Comparison of ENCODE assay signal across 13 mouse cellular contexts in genomic region chr11:79652921-79653575, GRCm38 (mm10).
DNase-seq lines count a peak whose midpoint lies in the region; ATAC-seq and TF ChIP-seq lines count a peak whose summit lies in the region.
"Had no signal": no experiment of that assay in that cellular context is flagged by ENCODE, and none has a peak within 500 bp of the region (broad histone marks: within the 10 kb centered on the region; RNA-seq: fewer than 3 reads in every experiment).

No protein-coding gene starts in this region.

- peaks cover 23% of the 10 kb centered on the region for H3K27me3 ChIP-seq in E14TG2a.4 (ENCODE audit: insufficient read depth, low read length)
- no peaks in the 10 kb centered on the region for H3K27me3 ChIP-seq in intestine, embryonic 16.5 days (replicated peaks; ENCODE audit: control insufficient read depth, insufficient read depth, low read length)
- H3K27me3 ChIP-seq in stomach, embryonic 15.5 days (replicated peaks) = no peaks in the 10 kb centered on the region
- H3K27me3 ChIP-seq in forebrain, embryonic 14.5 days (replicated peaks; ENCODE audit: control insufficient read depth, insufficient read depth, low read length) = no peaks in the 10 kb centered on the region
- H3K27me3 ChIP-seq: Patski had no signal

- no peak overlapping the region for H3K9ac ChIP-seq in intestine, embryonic 16.5 days (ENCODE audit: low read depth, low read length)
- H3K9ac ChIP-seq in stomach, embryonic 15.5 days = no peak overlapping the region
- H3K9ac ChIP-seq in forebrain, embryonic 14.5 days (ENCODE audit: low read length) = no peak overlapping the region

- peak; percentile 53 for ATAC-seq in intestine, embryonic 16.5 days
- ATAC-seq in stomach, embryonic 15.5 days (ENCODE audit: insufficient read depth, low FRiP score, low read depth) = peak; percentile 14; the same call in 1 of the 2 replicates
- ATAC-seq in forebrain, embryonic 14.5 days = no peak
- ATAC-seq: Patski had no signal

- no peak overlapping the region for H3K27ac ChIP-seq in intestine, embryonic 16.5 days (ENCODE audit: low read length)
- H3K27ac ChIP-seq in stomach, embryonic 15.5 days = peak overlapping the region; percentile 38; the same call in 1 of the 2 replicates
- no peak overlapping the region for H3K27ac ChIP-seq in forebrain, embryonic 14.5 days (ENCODE audit: low read depth, low read length)

- H3K4me3 ChIP-seq in E14TG2a.4 (replicated peaks; ENCODE audit: low read length) = peak overlapping the region; percentile 52
- H3K4me3 ChIP-seq in intestine, embryonic 16.5 days (ENCODE audit: low read length) = no peak overlapping the region
- H3K4me3 ChIP-seq in stomach, embryonic 15.5 days (replicated peaks) = no peak overlapping the region
- H3K4me3 ChIP-seq in forebrain, embryonic 14.5 days (ENCODE audit: low read depth, low read length) = no peak overlapping the region
- H3K4me3 ChIP-seq: forebrain, embryonic 10.5 days had no signal

- DNase-seq in CD4-positive, CD25-positive, alpha-beta regulatory T cell, adult 2 months (ENCODE audit: low read depth, low spot score) = peak; percentile 53
- DNase-seq in forebrain, embryonic 14.5 days (ENCODE audit: low spot score) = no peak
- DNase-seq in frontal cortex, postnatal 25 days (ENCODE audit: low spot score in 2 of 2) = no peak
- no peak for DNase-seq in c-Kit-positive CD71-positive TER-119-positive erythroid progenitor cells, embryonic 14.5 days (ENCODE audit: low spot score)
- DNase-seq: cerebellum, postnatal 36 days; heart, adult 11 months; layer of hippocampus, postnatal 36 days; lung, adult 18-20 months had no signal

- H3K36me3 ChIP-seq in E14TG2a.4 (ENCODE audit: insufficient read depth, low read length) = no peaks in the 10 kb centered on the region
- no peaks in the 10 kb centered on the region for H3K36me3 ChIP-seq in intestine, embryonic 16.5 days (ENCODE audit: control insufficient read depth, insufficient read depth, low read length)
- no peaks in the 10 kb centered on the region for H3K36me3 ChIP-seq in stomach, embryonic 15.5 days
- no peaks in the 10 kb centered on the region for H3K36me3 ChIP-seq in forebrain, embryonic 14.5 days (ENCODE audit: control insufficient read depth, insufficient read depth, low read length)

- H3K4me2 ChIP-seq in intestine, embryonic 16.5 days (ENCODE audit: low read depth, low read length) = no peak overlapping the region
- no peak overlapping the region for H3K4me2 ChIP-seq in stomach, embryonic 15.5 days
- H3K4me2 ChIP-seq in forebrain, embryonic 14.5 days (ENCODE audit: low read length) = no peak overlapping the region

- peaks cover 94% of the 10 kb centered on the region for H3K4me1 ChIP-seq in E14TG2a.4 (replicated peaks; ENCODE audit: low read depth, low read length)
- peaks cover 5% of the 10 kb centered on the region for H3K4me1 ChIP-seq in intestine, embryonic 16.5 days (ENCODE audit: control insufficient read depth, insufficient read depth, low read length)
- peaks cover 9% of the 10 kb centered on the region; the same call in 1 of the 2 replicates for H3K4me1 ChIP-seq in stomach, embryonic 15.5 days
- no peaks in the 10 kb centered on the region for H3K4me1 ChIP-seq in forebrain, embryonic 14.5 days (ENCODE audit: control insufficient read depth, insufficient read depth, low read length)

- WGBS in intestine, embryonic 16.5 days = 64% methylated on average over 20 of the region's 20 CpGs
- 69% methylated on average over 20 of the region's 20 CpGs for WGBS in stomach, embryonic 15.5 days
- WGBS in forebrain, embryonic 14.5 days = 86% methylated on average over 20 of the region's 20 CpGs

- TF ChIP-seq CTCF in E14TG2a.4 (conservative IDR thresholded peaks at IDR 0.05; ENCODE audit: low read length) = no peak

- H3K9me3 ChIP-seq in E14TG2a.4 (ENCODE audit: low read length) = no peaks in the 10 kb centered on the region
- H3K9me3 ChIP-seq in intestine, embryonic 16.5 days (ENCODE audit: control insufficient read depth, low read length) = no peaks in the 10 kb centered on the region
- H3K9me3 ChIP-seq in stomach, embryonic 15.5 days = no peaks in the 10 kb centered on the region
- no peaks in the 10 kb centered on the region for H3K9me3 ChIP-seq in forebrain, embryonic 14.5 days (replicated peaks; ENCODE audit: control insufficient read depth, low read length)
- H3K9me3 ChIP-seq: forebrain, embryonic 10.5 days had no signal
